Mouse (Mus musculus) thymus, postnatal 10 days (tissue): ENCODE results near the gene C130050O18Rik.

Experiments used
- DNase-seq, 2 experiments: peaks; one replicate each; pipeline ENCODE4 v3.0.0; 2021; ENCODE audit warnings: low spot score in 2 of 2

C130050O18Rik gene

DNA sequence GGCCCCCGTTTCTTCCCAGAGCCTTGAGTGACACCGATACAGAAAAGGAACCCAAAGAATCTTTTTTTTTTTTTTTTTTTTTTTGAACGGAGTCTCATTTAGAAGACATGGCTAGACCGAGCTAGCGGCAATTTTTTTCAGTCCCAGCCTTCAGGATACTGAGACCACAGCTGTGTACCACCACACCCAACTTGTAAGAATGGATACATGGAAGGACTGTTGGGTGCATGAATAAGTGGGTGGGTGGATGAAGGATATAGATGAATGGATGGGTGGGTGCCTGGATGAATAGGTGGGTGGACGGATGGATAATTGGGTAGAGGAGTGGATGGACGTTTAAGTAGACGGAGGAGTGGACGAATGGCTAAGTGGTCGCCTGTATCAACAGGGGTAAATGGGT, 54.9 kb downstream of the C130050O18Rik start:
- no peak for DNase-seq

GRCm38 (mm10) chr5:139460384-139461067, 55.4 kb downstream of the C130050O18Rik start, which contains the start of gene 3110082I17Rik:
Gene 3110082I17Rik (minus strand): TSS chr5:139460527.
- peak; percentile 96 to 97 for DNase-seq

DNA sequence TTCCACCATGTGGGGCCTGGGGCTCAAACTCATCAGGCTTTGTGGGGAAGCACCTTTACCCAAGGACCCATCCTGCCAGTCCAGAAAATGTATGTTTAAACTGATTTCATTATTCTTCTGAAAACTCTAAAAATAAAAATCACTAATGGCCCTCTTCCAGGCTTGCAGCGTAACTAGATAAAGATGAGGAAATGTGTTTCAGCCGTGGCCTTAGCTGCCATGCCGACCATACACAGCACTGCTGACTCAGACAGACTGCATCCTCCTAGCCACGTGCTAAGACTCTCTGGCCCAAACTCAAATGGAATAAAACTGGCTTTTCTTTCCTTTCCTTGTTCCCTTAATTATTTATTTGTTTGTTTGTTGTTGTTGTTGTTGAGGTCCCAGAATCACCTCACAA, 59.8 kb downstream of the C130050O18Rik start:
- DNase-seq = no peak
